Mouse (Mus musculus): ENCODE measurements around the gene Pla2r1. TPM values are rescaled to one million over a fixed set of nuclear protein-coding genes. Genes with fewer than 3 reads are reported as not detected.

Gene Pla2r1
- total and polyA plus RNA-seq, 3 experiments = 0.66 TPM; not detected in 2

DNA sequence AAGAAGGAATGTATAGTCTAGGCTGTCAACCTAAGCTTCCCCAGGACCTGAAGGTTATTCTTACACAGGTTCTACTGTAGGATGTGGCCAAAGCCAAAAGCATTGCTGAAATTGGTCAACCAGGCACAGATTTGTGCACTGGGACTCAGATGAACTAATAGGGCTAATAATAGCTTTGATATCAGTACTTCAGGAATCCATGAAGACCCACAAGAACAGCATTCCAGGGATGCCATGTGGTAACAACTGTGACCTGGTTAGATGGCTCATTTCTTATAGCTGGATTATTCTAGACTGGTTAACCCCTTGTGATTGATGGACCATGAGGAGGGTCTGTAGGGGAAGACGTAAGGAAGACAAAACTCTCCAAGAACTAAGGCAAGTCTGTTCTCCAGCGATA is 74.3 kb downstream of the Pla2r1 start:
- TF ChIP-seq TAL1 (conservative IDR thresholded peaks at IDR 0.05; ENCODE audit: low read depth, low read length) = no peak
- TF ChIP-seq GATA1 (IDR thresholded peaks at IDR 0.05; ENCODE audit: borderline replicate concordance, low read length) = no peak
- TF ChIP-seq GATA2 (IDR thresholded peaks at IDR 0.05; ENCODE audit: borderline replicate concordance, low read depth, low read length) = no peak
- no peak for TF ChIP-seq CTCF (IDR thresholded peaks at IDR 0.05; ENCODE audit: low read depth, low read length)
- TF ChIP-seq POLR2AphosphoS5 (IDR thresholded peaks at IDR 0.05; ENCODE audit: insufficient replicate concordance, low read depth, low read length) = no peak
- H3K4me1 ChIP-seq (ENCODE audit: insufficient read depth, low read depth, low read length) = no peaks in the 10 kb centered on the region
- no peaks in the 10 kb centered on the region for H3K36me3 ChIP-seq (replicated peaks)
- H3K27me3 ChIP-seq (ENCODE audit: insufficient read depth, low read length) = peaks cover 2% of the 10 kb centered on the region; the same call in 1 of the 2 replicates
- H3K9me3 ChIP-seq (replicated peaks) = no peaks in the 10 kb centered on the region
- DNase-seq (ENCODE audit: low spot score) (no peak), ATAC-seq (ENCODE audit: extremely low read depth, insufficient number of reproducible peaks, low FRiP score, poor library complexity, severe bottlenecking) (no peak)
- H3K4me3 ChIP-seq (ENCODE audit: low read depth, low read length) = no peak overlapping the region

DNA sequence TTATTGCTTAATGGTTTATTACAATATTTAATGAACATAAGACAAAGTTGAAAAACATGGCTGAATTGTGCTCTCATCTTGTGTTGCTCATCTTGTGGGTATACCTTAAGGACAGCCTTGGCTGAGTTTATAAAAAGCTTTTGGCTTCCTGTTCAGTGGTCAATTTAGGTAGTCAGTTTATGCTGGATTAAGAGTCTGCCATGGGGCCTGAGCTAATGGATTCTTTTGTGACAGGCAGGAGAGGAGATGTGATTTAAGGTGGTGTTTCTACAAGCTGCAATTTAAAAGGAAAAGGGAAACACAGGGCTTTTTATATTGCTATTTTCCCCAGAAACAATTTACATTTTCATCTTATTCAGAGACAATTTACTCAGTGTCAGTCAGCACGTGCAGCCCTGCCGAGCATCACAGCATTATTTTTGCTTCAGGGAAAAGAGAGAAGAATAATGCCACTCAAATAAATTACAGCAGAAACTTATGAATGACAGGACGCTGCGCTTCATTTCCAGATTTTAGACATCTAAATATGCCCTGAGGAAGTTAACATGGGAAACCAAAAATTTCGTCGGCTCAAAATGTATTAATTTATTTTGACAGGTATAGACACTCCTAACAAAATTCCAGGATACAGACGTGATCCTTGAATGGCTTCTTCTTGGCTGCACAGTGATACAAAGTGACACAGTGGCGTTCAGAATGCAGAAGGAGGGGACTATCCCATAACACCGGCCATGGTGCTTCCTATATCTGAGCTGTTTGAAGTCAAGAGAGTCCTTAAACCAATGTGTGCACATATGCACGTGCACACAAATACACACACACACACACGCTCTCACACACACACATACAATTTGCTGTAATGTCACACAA is 84.0 kb downstream of the Pla2r1 start:
- Histone ChIP-seq H3K27me3 (ENCODE audit: insufficient read depth, low read length) (no peaks in the 10 kb centered on the region), H3K4me1 (ENCODE audit: insufficient read depth, low read depth, low read length) (no peaks in the 10 kb centered on the region), H3K9me3 (replicated peaks) (no peaks in the 10 kb centered on the region), H3K4me3 (ENCODE audit: low read depth, low read length) (no peak overlapping the region), H3K36me3 (replicated peaks) (no peaks in the 10 kb centered on the region)
- DNase-seq (ENCODE audit: low spot score) (no peak), ATAC-seq (ENCODE audit: extremely low read depth, insufficient number of reproducible peaks, low FRiP score, poor library complexity, severe bottlenecking) (no peak)
- TF ChIP-seq TAL1 (conservative IDR thresholded peaks at IDR 0.05; ENCODE audit: low read depth, low read length) = no peak
- TF ChIP-seq GATA1 (IDR thresholded peaks at IDR 0.05; ENCODE audit: borderline replicate concordance, low read length) = no peak
- no peak for TF ChIP-seq GATA2 (IDR thresholded peaks at IDR 0.05; ENCODE audit: borderline replicate concordance, low read depth, low read length)
- no peak for TF ChIP-seq POLR2AphosphoS5 (IDR thresholded peaks at IDR 0.05; ENCODE audit: insufficient replicate concordance, low read depth, low read length)
- TF ChIP-seq CTCF (IDR thresholded peaks at IDR 0.05; ENCODE audit: low read depth, low read length) = no peak

DNA sequence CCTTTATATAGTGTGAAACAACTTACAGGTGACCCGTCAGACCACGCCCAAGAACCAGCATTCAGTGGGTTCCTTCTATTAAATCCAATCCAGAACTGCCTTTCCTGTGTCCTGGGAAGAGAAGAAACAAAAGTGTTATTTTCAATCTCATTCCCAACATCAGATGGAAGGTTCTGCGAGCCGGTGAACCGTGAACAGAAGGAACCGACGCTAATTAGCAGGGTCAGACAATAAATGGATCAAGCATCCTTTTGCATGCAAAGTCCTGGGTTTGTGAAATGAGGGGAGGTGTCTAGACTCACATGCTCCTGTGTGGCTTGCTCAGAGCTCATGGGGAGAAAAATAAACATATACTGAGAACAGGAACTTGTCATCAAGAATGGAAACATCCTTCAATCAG is 100.7 kb downstream of the Pla2r1 start:
- DNase-seq (ENCODE audit: low spot score) (no peak), ATAC-seq (ENCODE audit: extremely low read depth, insufficient number of reproducible peaks, low FRiP score, poor library complexity, severe bottlenecking) (no peak)
- no peaks in the 10 kb centered on the region for H3K36me3 ChIP-seq (replicated peaks)
- no peaks in the 10 kb centered on the region for H3K4me1 ChIP-seq (ENCODE audit: insufficient read depth, low read depth, low read length)
- H3K27me3 ChIP-seq (ENCODE audit: insufficient read depth, low read length) = peaks cover 7% of the 10 kb centered on the region; the same call in 1 of the 2 replicates
- TF ChIP-seq POLR2AphosphoS5 (IDR thresholded peaks at IDR 0.05; ENCODE audit: insufficient replicate concordance, low read depth, low read length) = no peak
- no peak for TF ChIP-seq CTCF (IDR thresholded peaks at IDR 0.05; ENCODE audit: low read depth, low read length)
- no peak for TF ChIP-seq GATA1 (IDR thresholded peaks at IDR 0.05; ENCODE audit: borderline replicate concordance, low read length)
- no peak for TF ChIP-seq GATA2 (IDR thresholded peaks at IDR 0.05; ENCODE audit: borderline replicate concordance, low read depth, low read length)
- TF ChIP-seq TAL1 (conservative IDR thresholded peaks at IDR 0.05; ENCODE audit: low read depth, low read length) = no peak
- no peaks in the 10 kb centered on the region for H3K9me3 ChIP-seq (replicated peaks)
- no peak overlapping the region for H3K4me3 ChIP-seq (ENCODE audit: low read depth, low read length)

DNA sequence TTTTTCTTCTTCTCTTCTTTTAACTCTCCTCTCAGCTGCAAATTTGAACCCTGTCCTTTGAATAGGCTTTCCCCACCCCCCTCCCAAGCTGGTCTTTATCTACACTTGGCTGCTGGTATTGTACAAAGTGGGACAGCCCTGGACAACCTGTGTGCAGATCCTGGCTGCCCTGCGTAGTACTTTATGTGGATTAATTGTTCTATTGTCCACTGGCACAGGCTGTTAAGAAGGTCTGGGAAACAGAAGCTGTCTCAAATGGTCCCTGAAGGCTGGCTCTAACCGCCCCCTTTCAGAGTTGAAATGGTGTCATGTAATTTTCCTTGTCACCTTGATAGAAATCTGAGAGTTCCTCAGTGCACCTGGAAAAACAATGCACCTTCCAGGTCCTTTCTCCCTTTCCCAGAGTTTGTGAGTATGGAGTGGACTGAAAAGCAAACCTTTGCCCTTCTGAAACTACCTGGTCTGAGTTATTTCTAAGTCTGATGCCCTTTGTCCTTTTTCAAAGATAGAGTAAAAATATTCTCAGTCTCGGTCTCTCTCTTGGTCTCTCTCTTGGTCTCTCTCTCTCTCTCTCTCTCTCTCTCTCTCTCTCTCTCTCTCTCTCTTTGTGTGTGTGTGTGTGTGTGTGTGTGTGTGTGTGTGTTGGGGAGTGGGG is 101.9 kb downstream of the Pla2r1 start:
- no peak for DNase-seq (ENCODE audit: low spot score)
- no peak for ATAC-seq (ENCODE audit: extremely low read depth, insufficient number of reproducible peaks, low FRiP score, poor library complexity, severe bottlenecking)
- Histone ChIP-seq H3K36me3 (replicated peaks) (no peaks in the 10 kb centered on the region), H3K4me1 (ENCODE audit: insufficient read depth, low read depth, low read length) (no peaks in the 10 kb centered on the region), H3K4me3 (ENCODE audit: low read depth, low read length) (no peak overlapping the region), H3K27me3 (ENCODE audit: insufficient read depth, low read length) (peaks cover 7% of the 10 kb centered on the region; the same call in 1 of the 2 replicates), H3K9me3 (replicated peaks) (no peaks in the 10 kb centered on the region)
- TF ChIP-seq CTCF (IDR thresholded peaks at IDR 0.05; ENCODE audit: low read depth, low read length) = no peak
- TF ChIP-seq POLR2AphosphoS5 (IDR thresholded peaks at IDR 0.05; ENCODE audit: insufficient replicate concordance, low read depth, low read length) = no peak
- no peak for TF ChIP-seq GATA1 (IDR thresholded peaks at IDR 0.05; ENCODE audit: borderline replicate concordance, low read length)
- no peak for TF ChIP-seq TAL1 (conservative IDR thresholded peaks at IDR 0.05; ENCODE audit: low read depth, low read length)
- TF ChIP-seq GATA2 (IDR thresholded peaks at IDR 0.05; ENCODE audit: borderline replicate concordance, low read depth, low read length) = no peak

DNA sequence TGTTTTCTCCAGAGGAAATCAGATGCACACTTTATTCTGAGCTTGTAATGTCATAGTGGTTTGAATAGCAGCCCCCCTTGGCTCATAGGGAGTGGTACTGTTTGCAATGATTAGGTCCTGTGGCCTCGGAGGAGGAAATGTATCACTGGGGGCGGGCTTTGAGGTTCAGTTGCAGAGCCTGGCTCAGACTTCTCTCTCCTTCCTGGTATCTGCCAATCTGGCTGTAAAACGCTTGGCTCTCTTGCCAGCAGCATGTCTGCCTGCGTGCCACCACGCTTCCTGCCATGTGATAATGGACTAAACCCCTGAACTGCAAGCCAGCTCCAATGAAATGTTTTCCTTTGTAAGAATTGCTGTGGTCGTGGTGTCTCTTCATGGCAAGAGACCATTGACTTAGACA is 103.4 kb downstream of the Pla2r1 start:
- H3K36me3 ChIP-seq (replicated peaks) = no peaks in the 10 kb centered on the region
- H3K4me1 ChIP-seq (ENCODE audit: insufficient read depth, low read depth, low read length) = no peaks in the 10 kb centered on the region
- DNase-seq (ENCODE audit: low spot score) (no peak), ATAC-seq (ENCODE audit: extremely low read depth, insufficient number of reproducible peaks, low FRiP score, poor library complexity, severe bottlenecking) (no peak)
- H3K4me3 ChIP-seq (ENCODE audit: low read depth, low read length) = no peak overlapping the region
- no peaks in the 10 kb centered on the region for H3K9me3 ChIP-seq (replicated peaks)
- TF ChIP-seq GATA1 (IDR thresholded peaks at IDR 0.05; ENCODE audit: borderline replicate concordance, low read length) (no peak), TAL1 (conservative IDR thresholded peaks at IDR 0.05; ENCODE audit: low read depth, low read length) (no peak), POLR2AphosphoS5 (IDR thresholded peaks at IDR 0.05; ENCODE audit: insufficient replicate concordance, low read depth, low read length) (no peak), CTCF (IDR thresholded peaks at IDR 0.05; ENCODE audit: low read depth, low read length) (no peak), GATA2 (IDR thresholded peaks at IDR 0.05; ENCODE audit: borderline replicate concordance, low read depth, low read length) (no peak)
- peaks cover 7% of the 10 kb centered on the region; the same call in 1 of the 2 replicates for H3K27me3 ChIP-seq (ENCODE audit: insufficient read depth, low read length)
